Mouse (Mus musculus) E14TG2a.4 (cell line): ENCODE data around the gene Plcg2.

Experiments
- CTCF ChIP-seq: conservative IDR thresholded peaks from 2 replicates; pipeline ENCODE4 v1.5.1; 2014; ENCODE audit warnings: low read length
- NANOG ChIP-seq: IDR thresholded peaks from 2 replicates; pipeline ENCODE4 v1.6.1; 2014; ENCODE audit warnings: borderline replicate concordance, low read length, mixed read lengths
- POU5F1 ChIP-seq: IDR thresholded peaks from 2 replicates; pipeline ENCODE4 v1.6.1; 2014; ENCODE audit warnings: low read length, borderline replicate concordance

DNA sequence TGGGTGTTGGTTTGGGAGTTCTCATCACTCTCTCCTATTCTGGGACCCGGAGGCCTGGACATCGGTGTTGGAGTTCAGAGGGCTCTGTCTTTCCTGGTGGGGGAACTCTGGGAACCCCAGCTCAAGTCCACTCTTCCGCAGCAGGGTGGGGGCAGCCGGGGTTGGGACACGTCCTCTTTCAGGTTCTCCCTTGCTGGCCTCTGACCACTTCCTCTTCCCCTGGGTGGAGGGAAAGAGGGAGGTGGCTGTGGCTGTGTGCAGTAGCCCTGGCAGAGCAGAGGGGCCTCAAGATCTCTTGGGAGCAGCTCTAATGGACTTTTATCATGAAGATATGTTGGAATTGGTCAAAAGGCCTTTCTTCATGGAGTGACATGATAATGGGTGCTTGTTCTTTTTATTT, 16.3 kb upstream of the Plcg2 start:
- TF ChIP-seq CTCF (no peak), POU5F1 (no peak), NANOG (no peak)
